In genomic region chr1:189576311-189577002, GRCm38 (mm10) we compare ENCODE assay signal across 13 mouse cellular contexts.
DNase-seq lines count a peak whose midpoint lies in the region; ATAC-seq and TF ChIP-seq lines count a peak whose summit lies in the region.
"Had no signal": no experiment of that assay in that cellular context is flagged by ENCODE, and none has a peak within 500 bp of the region (broad histone marks: within the 10 kb centered on the region; RNA-seq: fewer than 3 reads in every experiment).

No protein-coding gene starts in this region.

- H3K27ac ChIP-seq in lung, embryonic 14.5 days (ENCODE audit: low read depth) = peak overlapping the region; percentile 47; the same call in 1 of the 2 replicates
- H3K27ac ChIP-seq in embryonic facial prominence, embryonic 11.5 days (replicated peaks; ENCODE audit: low read depth, low read length) = no peak overlapping the region
- H3K27ac ChIP-seq in heart, postnatal 0 days (ENCODE audit: low read depth) = peak overlapping the region; percentile 70
- peak overlapping the region; percentile 70 for H3K27ac ChIP-seq in kidney, postnatal 0 days
- H3K27ac ChIP-seq: embryonic facial prominence, embryonic 15.5 days; limb, embryonic 12.5 days; neural tube, embryonic 12.5 days had no signal

- H3K27me3 ChIP-seq in lung, embryonic 14.5 days (ENCODE audit: insufficient read depth, low read length) = no peaks in the 10 kb centered on the region
- no peaks in the 10 kb centered on the region for H3K27me3 ChIP-seq in embryonic facial prominence, embryonic 11.5 days (ENCODE audit: control insufficient read depth, insufficient read depth, low read length)
- H3K27me3 ChIP-seq in heart, postnatal 0 days (ENCODE audit: control insufficient read depth, insufficient read depth, low read length) = no peaks in the 10 kb centered on the region
- H3K27me3 ChIP-seq in kidney, postnatal 0 days (ENCODE audit: insufficient read depth, low read length) = no peaks in the 10 kb centered on the region
- H3K27me3 ChIP-seq: embryonic facial prominence, embryonic 15.5 days; megakaryocyte, embryonic 14.5 days; neural tube, embryonic 12.5 days had no signal

- 0 out of 2 replicates have a peak, but pooled peaks have one; percentile 56 for TF ChIP-seq EP300 in heart, postnatal 0 days (IDR thresholded peaks at IDR 0.05; ENCODE audit: low read depth)

- WGBS in lung, embryonic 14.5 days = 40% methylated on average over 11 of the region's 11 CpGs
- WGBS in embryonic facial prominence, embryonic 11.5 days = 47% methylated on average over 11 of the region's 11 CpGs
- 43% methylated on average over 11 of the region's 11 CpGs for WGBS in heart, postnatal 0 days
- WGBS in kidney, postnatal 0 days = 26% methylated on average over 11 of the region's 11 CpGs

- H3K4me2 ChIP-seq in lung, embryonic 14.5 days = no peak overlapping the region
- H3K4me2 ChIP-seq in embryonic facial prominence, embryonic 11.5 days (ENCODE audit: low read depth, low read length) = no peak overlapping the region
- H3K4me2 ChIP-seq in heart, postnatal 0 days (ENCODE audit: low read depth, low read length) = no peak overlapping the region
- H3K4me2 ChIP-seq in kidney, postnatal 0 days (ENCODE audit: low read length) = no peak overlapping the region
- H3K4me2 ChIP-seq: embryonic facial prominence, embryonic 15.5 days; limb, embryonic 12.5 days; neural tube, embryonic 12.5 days had no signal

- H3K36me3 ChIP-seq in lung, embryonic 14.5 days (ENCODE audit: insufficient read depth) = no peaks in the 10 kb centered on the region
- no peaks in the 10 kb centered on the region for H3K36me3 ChIP-seq in embryonic facial prominence, embryonic 11.5 days (replicated peaks; ENCODE audit: control insufficient read depth, insufficient read depth, low read depth, low read length)
- no peaks in the 10 kb centered on the region for H3K36me3 ChIP-seq in heart, postnatal 0 days (replicated peaks; ENCODE audit: control insufficient read depth, insufficient read depth, low read length)
- H3K36me3 ChIP-seq in kidney, postnatal 0 days (ENCODE audit: insufficient read depth, low read length) = no peaks in the 10 kb centered on the region
- H3K36me3 ChIP-seq: embryonic facial prominence, embryonic 15.5 days; limb, embryonic 12.5 days; neural tube, embryonic 12.5 days had no signal

- no peak for ATAC-seq in lung, embryonic 14.5 days (ENCODE audit: insufficient read depth)
- no peak for ATAC-seq in embryonic facial prominence, embryonic 11.5 days (replicated peaks; ENCODE audit: insufficient number of reproducible peaks, low FRiP score, low TSS enrichment, low read depth)
- peak; percentile 80 for ATAC-seq in heart, postnatal 0 days (ENCODE audit: insufficient read depth, low read depth)
- no peak for ATAC-seq in kidney, postnatal 0 days (replicated peaks; ENCODE audit: low FRiP score, low read depth)

- TF ChIP-seq CTCF in lung, embryonic 14.5 days (IDR thresholded peaks at IDR 0.05; ENCODE audit: low read depth) = no peak
- TF ChIP-seq CTCF in heart, postnatal 0 days (IDR thresholded peaks at IDR 0.05; ENCODE audit: low read depth) = no peak
- TF ChIP-seq CTCF in kidney, postnatal 0 days (IDR thresholded peaks at IDR 0.05; ENCODE audit: low read depth) = no peak; the same call in 1 of the 2 replicates

- H3K9me3 ChIP-seq in lung, embryonic 14.5 days (ENCODE audit: low read depth, low read length) = no peaks in the 10 kb centered on the region
- no peaks in the 10 kb centered on the region for H3K9me3 ChIP-seq in embryonic facial prominence, embryonic 11.5 days (replicated peaks; ENCODE audit: control insufficient read depth, low read length)
- H3K9me3 ChIP-seq in heart, postnatal 0 days (replicated peaks; ENCODE audit: control insufficient read depth, low read length) = no peaks in the 10 kb centered on the region
- no peaks in the 10 kb centered on the region for H3K9me3 ChIP-seq in kidney, postnatal 0 days (replicated peaks; ENCODE audit: low read length)
- H3K9me3 ChIP-seq: embryonic facial prominence, embryonic 15.5 days; limb, embryonic 12.5 days; neural tube, embryonic 12.5 days had no signal

- no peaks in the 10 kb centered on the region for H3K4me1 ChIP-seq in lung, embryonic 14.5 days (ENCODE audit: insufficient read depth)
- no peaks in the 10 kb centered on the region for H3K4me1 ChIP-seq in embryonic facial prominence, embryonic 11.5 days (ENCODE audit: control insufficient read depth, insufficient read depth, low read length)
- H3K4me1 ChIP-seq in heart, postnatal 0 days (ENCODE audit: control insufficient read depth, insufficient read depth) = no peaks in the 10 kb centered on the region
- H3K4me1 ChIP-seq in kidney, postnatal 0 days (replicated peaks; ENCODE audit: insufficient read depth, low read length) = no peaks in the 10 kb centered on the region
- H3K4me1 ChIP-seq: megakaryocyte, embryonic 14.5 days; neural tube, embryonic 12.5 days had no signal

- no peak overlapping the region for H3K4me3 ChIP-seq in lung, embryonic 14.5 days (ENCODE audit: low read depth, low read length)
- H3K4me3 ChIP-seq in embryonic facial prominence, embryonic 11.5 days (ENCODE audit: low read depth, low read length) = no peak overlapping the region
- no peak overlapping the region for H3K4me3 ChIP-seq in heart, postnatal 0 days (ENCODE audit: low read depth, low read length)
- no peak overlapping the region for H3K4me3 ChIP-seq in kidney, postnatal 0 days (replicated peaks; ENCODE audit: low read depth, low read length)
- H3K4me3 ChIP-seq: embryonic facial prominence, embryonic 15.5 days; limb, embryonic 12.5 days; megakaryocyte, embryonic 14.5 days; neural tube, embryonic 12.5 days had no signal

- no peak overlapping the region for H3K9ac ChIP-seq in lung, embryonic 14.5 days
- H3K9ac ChIP-seq in embryonic facial prominence, embryonic 11.5 days (replicated peaks; ENCODE audit: low read length) = no peak overlapping the region
- no peak overlapping the region for H3K9ac ChIP-seq in heart, postnatal 0 days (replicated peaks; ENCODE audit: low read depth, low read length)
- H3K9ac ChIP-seq in kidney, postnatal 0 days (ENCODE audit: low read depth, low read length) = no peak overlapping the region
- H3K9ac ChIP-seq: embryonic facial prominence, embryonic 15.5 days; limb, embryonic 12.5 days; neural tube, embryonic 12.5 days had no signal

- DNase-seq in lung, embryonic 14.5 days = peak; percentile 46
- no peak for DNase-seq in lung, postnatal 14 days
- DNase-seq in embryonic facial prominence, embryonic 11.5 days (ENCODE audit: low spot score) = peak; percentile 15
- peak; percentile 67 for DNase-seq in heart, postnatal 0 days (ENCODE audit: low spot score)
- peak; percentile 90 for DNase-seq in kidney, postnatal 0 days (ENCODE audit: low spot score)
- no peak for DNase-seq in right cerebral cortex, adult 18-20 months
- DNase-seq in spleen, adult 18-20 months = no peak
- DNase-seq in adrenal gland, postnatal 4 days (ENCODE audit: low spot score in 2 of 2) = no peak
- DNase-seq: cerebellum, adult 11 months had no signal

Comparison
In these comparisons a context has a peak if more than half of its experiments do, and no peak if none do; other contexts are left out.
1. DNase-seq: peak in lung, embryonic 14.5 days (single experiment), embryonic facial prominence, embryonic 11.5 days (single experiment), heart, postnatal 0 days (single experiment) and kidney, postnatal 0 days (single experiment); none in lung, postnatal 14 days (single experiment), right cerebral cortex, adult 18-20 months (single experiment), spleen, adult 18-20 months (0 of 2) and adrenal gland, postnatal 4 days (0 of 2).